Mouse (Mus musculus): ENCODE data around the gene Sept4.

- TF ChIP-seq CTCF (IDR thresholded peaks at IDR 0.05; ENCODE audit: borderline replicate concordance, extremely low read depth, insufficient read depth, insufficient read length) (no peak), POLR2A (IDR thresholded peaks at IDR 0.05; ENCODE audit: borderline replicate concordance, extremely low read depth, insufficient read depth, insufficient read length, poor library complexity, severe bottlenecking) (peak; percentile 91)
Observed at GRCm38 (mm10) chr11:87595327-87595841, 26.7 kb downstream of the Sept4 start.

Measured in brain, embryonic 14.5 days (tissue).